Mouse (Mus musculus) right cerebral cortex, postnatal 36 days (tissue): Measurements from ENCODE around the gene Gm20390.

Experiments used
- DNase-seq, 2 experiments: peaks; one replicate each; pipeline ENCODE4 v3.0.0; 2022; ENCODE audit warnings: low spot score in 2 of 2, mixed read lengths in 1 of 2

Gm20390 gene

GRCm38 (mm10) chr11:93968005-93968847, at the start of gene Gm20390, which contains the start of gene Nme1:
Gene Gm20390, minus strand, starts transcription at chr11:93968293.
Gene Nme1, minus strand, starts transcription at chr11:93968521.
- peak; percentile 93 to 96 for DNase-seq

- no peak for DNase-seq
These were observed 35.3 kb upstream of the Gm20390 start for GRCm38 (mm10) chr11:94003346-94003745.

- no peak for DNase-seq
These were observed 31.2 kb upstream of the Gm20390 start for GRCm38 (mm10) chr11:93999276-93999675.

- no peak for DNase-seq
These were observed 29.2 kb upstream of the Gm20390 start for GRCm38 (mm10) chr11:93997141-93997775.

- DNase-seq = peak; percentile 36 to 40
These were observed 28.4 kb upstream of the Gm20390 start for GRCm38 (mm10) chr11:93996306-93997140.

- peak; percentile 88 to 90 for DNase-seq
These were observed 27.7 kb upstream of the Gm20390 start, which contains the start of gene Spag9 for GRCm38 (mm10) chr11:93995720-93996305. Gene Spag9, plus strand, starts transcription at chr11:93996091.

GRCm38 (mm10) chr11:93995111-93995719, 27.1 kb upstream of the Gm20390 start:
- DNase-seq = peak; percentile 75 to 90

GRCm38 (mm10) chr11:93994531-93994930, 26.4 kb upstream of the Gm20390 start:
- no peak for DNase-seq

- no peak for DNase-seq
These were observed 20.4 kb upstream of the Gm20390 start for GRCm38 (mm10) chr11:93988328-93989062.

GRCm38 (mm10) chr11:93987625-93988327, 19.7 kb upstream of the Gm20390 start:
- DNase-seq = no peak

- no peak for DNase-seq
These were observed 18.9 kb upstream of the Gm20390 start for GRCm38 (mm10) chr11:93987026-93987425.

- no peak for DNase-seq
These were observed 18.2 kb upstream of the Gm20390 start for GRCm38 (mm10) chr11:93986298-93986697.

- DNase-seq = no peak
These were observed 17.2 kb upstream of the Gm20390 start for GRCm38 (mm10) chr11:93985265-93985664.

- no peak for DNase-seq
These were observed 16.5 kb upstream of the Gm20390 start for GRCm38 (mm10) chr11:93984619-93985018.

GRCm38 (mm10) chr11:93979502-93980049, 11.5 kb upstream of the Gm20390 start:
- DNase-seq = no peak

GRCm38 (mm10) chr11:93972951-93973350, 4.9 kb upstream of the Gm20390 start:
- no peak for DNase-seq

GRCm38 (mm10) chr11:93969799-93970198, 1.7 kb upstream of the Gm20390 start:
- DNase-seq = no peak

GRCm38 (mm10) chr11:93969171-93969570, 1.1 kb upstream of the Gm20390 start:
- DNase-seq = no peak

GRCm38 (mm10) chr11:93968848-93969128, 695 bp upstream of the Gm20390 start:
- no peak for DNase-seq

GRCm38 (mm10) chr11:93967381-93967780, 712 bp downstream of the Gm20390 start:
- no peak for DNase-seq
